Mouse (Mus musculus) adipocyte (in vitro differentiated cells): ENCODE measurements at regions not wholly inside any gene's neighbourhood (a gene's known extent, or its start where the extent isn't known, plus 50 kb on each side); places are given as distances from the start of the nearest gene placed in this dataset.

Source experiments
- DNase-seq: peaks from one replicate; pipeline ENCODE4 v3.0.0-alpha.2; 2016; ENCODE audit warnings: low spot score

DNA sequence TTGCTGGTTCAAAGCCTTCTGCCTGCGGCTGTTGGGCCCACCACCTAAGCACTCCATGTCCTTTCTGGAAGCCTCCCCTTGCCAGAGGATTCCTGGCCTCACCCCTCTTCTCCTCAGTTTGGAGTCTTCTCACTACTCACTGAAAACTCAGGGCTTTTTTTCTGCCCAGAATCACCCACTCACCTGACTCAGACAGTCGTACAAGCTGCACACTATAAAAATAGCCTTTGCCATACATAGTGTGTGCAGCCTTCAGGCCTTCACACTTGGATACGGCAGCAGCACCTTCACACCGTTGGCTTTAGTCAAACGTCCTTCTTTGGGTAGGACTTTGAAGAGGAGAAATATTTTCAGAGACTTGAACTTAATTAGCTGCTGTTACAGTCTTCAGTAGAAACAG lies 205.3 kb upstream of the Mkln1 start:
- no peak for DNase-seq

DNA sequence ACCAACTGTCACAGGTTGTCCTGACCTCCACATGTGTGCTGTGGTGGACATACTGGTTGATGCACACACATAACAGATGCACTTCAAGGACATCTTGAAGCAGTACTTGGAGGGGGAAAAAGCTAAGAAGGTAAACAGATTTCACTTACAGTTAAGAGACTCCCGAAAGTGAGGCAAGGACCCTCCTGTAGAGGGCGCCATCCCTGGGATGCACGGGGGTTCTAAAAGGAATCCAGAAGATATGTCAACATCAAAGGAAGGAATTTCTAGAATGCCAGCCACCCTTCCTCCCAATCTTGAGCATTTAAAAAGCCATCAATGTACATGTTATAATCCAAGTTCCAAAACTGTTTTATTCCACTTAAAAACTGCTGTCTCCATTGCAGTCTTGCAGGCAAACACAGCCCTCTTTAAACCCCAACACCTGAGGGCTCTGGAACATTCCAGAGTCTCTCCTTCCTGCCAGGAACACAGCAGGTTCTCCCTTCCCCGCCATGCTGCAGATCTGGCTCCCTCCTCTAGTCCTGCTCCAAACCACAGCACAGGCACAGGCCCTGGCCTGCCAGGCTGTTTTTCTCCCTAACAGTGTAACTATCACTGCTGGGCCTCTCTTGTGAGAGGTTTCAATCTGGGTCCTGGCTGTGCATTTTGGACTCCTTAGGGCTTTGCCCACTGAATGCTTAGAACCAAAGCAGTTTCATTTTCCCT lies 200.8 kb upstream of the Mkln1 start:
- DNase-seq = no peak

DNA sequence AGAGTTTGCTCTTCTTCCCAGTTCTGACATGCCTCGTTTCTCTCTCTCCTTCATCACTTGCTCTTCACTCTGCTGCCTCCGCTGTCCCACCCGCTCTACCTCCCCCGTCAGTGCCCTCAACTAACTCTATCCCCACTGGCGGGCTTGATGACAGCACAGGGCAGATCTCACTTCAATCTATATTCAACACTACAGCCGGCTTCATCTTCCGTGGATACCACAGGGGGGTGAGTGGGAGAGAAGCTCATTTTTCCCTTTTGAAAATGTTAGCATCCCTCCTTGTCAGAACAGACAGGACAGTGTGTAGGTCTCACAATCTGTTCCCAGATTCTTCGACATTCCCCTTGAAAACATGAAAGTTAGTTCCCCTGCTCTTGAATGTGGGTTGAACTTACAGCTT lies 200.2 kb upstream of the Mkln1 start:
- DNase-seq = no peak

DNA sequence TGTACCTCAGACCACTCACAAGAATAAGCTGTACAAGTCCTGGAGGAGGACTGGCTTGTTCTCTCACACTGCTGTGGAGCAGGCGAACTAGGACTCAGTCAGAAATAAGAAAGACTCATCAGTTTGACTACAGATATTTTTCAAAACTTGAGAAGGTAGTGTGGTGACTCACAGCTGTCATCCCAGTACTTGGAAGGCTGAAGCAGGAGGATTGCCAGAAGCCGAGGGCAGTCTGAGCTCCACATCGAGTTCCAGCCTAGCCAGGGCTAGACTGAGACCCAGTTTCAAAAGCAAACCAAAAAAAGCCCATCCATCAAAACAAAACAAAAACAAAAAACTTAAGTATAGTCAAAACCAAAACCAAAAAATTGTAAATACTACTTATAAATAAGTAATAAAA lies 197.8 kb upstream of the Mkln1 start:
- DNase-seq = peak; percentile 35

DNA sequence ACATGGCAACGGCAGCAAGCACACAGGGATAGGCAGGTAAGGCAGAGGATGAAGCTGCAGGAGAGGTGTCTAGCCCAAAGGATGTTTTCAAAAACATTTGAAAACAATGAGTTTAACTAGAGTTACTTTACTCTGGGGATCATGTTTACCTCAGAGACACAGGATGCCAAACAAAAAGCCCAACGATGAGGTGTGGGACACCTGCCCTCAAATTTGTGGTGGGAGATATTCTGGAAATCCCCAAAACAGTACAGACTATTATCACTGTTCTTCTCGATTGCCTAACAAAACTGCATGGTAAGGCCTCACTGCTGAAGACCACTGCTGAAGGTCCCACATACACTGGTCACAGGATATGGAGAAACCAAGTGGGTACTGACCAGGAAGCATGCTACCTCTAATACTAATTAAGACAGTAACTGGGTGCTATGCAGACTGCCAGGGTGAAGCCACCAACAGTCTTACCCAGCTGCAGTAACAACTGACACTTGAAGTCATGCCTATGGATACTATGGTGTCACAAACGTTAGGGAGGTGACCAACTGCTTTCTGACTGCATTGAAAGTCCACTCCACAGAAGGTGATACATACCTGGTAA lies 197.1 kb upstream of the Mkln1 start:
- no peak for DNase-seq

DNA sequence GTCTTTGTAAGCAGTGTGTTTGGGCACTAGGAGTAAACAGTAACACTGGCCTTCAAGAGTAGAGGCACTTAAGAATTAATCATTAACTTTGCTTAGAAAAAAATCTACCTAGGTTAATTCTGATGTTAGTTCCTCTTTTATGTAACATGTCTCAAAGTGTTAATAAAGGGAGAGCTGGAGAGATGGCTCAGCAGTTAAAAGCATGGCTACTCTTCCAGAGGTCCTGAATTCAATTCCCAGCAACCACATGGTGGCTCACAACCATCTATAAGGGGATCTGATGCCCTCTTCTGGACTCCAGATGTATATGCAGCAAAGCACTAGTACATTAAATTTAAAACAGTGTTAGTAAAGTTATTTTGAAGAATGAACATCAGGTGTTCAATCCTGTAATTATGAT lies 195.9 kb upstream of the Mkln1 start:
- DNase-seq = no peak

DNA sequence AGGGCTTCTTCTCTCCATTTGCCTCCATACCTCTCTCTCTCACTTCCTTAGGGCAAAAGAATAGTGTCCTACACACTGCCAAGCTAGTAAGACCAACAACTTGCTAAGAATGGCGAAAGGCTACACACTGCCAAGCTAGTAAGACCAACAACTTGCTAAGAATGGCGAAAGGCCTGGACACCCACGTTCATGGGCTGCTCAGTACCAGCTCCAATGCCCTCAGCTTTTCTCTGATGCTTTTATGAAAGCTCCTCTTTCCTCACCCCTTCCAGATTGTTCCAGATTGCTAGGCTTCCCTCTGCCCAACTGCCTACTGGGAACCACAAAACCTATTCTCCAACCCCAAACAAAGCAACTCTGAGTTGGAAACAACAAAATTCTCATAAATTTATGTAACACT lies 194.1 kb upstream of the Mkln1 start:
- DNase-seq = no peak

DNA sequence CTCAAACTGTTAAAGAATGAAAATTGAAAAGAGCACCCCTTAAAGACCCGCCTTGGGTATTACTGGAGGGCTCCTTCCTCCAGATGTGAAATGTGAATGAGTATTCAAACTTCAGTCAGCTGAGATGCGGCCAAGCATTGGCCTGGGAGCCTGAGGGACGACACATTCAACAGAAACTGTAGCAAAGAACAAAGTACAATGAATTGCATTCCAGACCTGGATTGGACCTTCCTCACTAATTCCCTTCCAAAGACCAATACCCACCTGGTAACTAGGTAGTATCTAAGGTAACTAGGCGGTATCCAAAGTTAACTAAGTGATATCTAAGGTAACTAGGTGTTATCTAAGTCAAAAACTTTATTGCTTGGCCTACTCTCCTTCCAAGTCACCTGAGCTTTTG lies 193.7 kb upstream of the Mkln1 start:
- no peak for DNase-seq

DNA sequence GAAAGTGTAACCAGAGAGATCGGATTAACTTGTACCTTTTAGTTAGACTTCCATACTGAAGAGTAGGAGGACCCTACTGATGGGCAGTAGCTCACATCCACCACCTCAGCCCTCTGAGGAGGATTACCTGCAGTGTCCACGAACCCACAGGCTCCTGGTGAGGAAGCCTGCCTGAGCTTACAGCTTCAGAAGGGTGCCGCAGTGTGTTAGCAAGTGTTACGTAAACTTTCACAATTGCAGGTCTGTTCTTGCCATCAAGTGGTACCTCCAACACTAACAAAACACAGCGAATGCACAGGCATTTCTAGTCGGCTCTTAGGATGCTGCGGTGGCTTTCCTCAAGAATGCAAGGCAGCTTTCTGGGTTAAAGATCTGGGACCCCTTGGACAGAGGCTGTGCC lies 192.4 kb upstream of the Mkln1 start:
- DNase-seq = no peak

DNA sequence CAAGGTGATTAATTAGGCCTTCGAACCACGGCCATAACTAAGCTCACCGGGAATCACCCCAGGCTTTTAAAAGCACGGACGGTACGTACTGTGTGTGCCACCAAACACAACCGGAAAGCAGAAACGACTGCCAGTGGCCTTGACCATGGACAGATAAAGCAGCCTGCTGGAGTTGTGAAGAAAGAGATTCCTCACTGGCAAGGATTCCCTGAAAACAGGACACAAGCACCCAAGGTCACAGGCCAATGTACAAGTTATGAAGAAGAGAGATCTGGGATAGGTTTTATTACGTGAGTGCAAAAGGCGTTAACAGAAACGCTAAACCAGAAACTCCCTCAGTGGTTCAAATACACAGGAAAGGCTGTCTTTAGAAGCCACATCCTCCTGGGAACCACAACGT lies 191.3 kb upstream of the Mkln1 start:
- DNase-seq = no peak

DNA sequence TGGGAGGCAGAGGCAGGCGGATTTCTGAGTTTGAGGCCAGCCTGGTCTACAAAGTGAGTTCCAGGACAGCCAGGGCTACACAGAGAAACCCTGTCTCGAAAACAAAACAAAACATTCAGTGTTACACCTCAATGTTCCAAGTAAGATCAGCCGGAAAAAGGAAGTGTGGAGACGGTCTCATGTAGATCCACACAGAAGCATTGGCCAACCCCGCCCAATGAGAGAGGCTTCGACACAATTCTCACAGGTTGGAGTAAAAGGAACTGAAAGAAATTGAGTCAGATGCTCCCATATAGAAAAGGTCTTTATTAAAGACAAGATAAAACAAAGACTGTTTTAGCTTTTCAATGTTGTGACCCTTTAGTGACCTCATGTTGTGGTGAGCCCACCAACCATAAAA lies 190.3 kb upstream of the Mkln1 start:
- DNase-seq = no peak

DNA sequence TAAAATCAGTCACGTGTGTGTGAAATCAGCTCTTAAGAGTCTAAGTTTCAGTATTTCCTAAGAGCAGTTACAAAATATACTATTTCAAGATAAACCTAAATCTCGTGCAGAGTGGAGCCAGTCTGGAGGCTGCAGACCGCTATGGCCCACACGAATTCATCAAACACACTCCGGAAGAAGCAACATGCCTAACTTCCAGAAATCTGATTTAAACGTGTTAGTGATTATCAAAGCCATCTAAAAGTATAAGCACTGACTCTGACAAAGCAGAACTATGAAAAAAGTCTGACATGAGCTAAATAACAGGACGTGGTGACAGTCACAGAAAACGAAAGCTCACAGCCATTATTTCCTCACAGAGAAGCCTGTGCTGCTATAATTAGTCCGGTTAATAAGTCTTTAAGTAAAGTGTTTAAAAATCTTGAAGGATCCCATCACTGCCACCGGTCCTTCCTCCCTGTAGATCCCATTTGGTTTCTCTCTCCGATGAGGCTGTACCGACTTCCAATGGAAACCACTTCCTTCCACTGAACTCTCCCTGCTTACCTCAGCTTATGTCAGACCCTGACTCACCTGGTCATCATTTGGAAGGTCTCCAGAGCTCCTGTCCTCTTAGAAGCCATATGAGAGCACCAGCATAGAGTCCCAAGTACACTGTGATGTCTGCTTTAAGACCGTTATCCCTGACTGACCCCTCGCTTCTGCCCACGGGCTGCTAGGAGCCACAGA lies 189.0 kb upstream of the Mkln1 start:
- no peak for DNase-seq

DNA sequence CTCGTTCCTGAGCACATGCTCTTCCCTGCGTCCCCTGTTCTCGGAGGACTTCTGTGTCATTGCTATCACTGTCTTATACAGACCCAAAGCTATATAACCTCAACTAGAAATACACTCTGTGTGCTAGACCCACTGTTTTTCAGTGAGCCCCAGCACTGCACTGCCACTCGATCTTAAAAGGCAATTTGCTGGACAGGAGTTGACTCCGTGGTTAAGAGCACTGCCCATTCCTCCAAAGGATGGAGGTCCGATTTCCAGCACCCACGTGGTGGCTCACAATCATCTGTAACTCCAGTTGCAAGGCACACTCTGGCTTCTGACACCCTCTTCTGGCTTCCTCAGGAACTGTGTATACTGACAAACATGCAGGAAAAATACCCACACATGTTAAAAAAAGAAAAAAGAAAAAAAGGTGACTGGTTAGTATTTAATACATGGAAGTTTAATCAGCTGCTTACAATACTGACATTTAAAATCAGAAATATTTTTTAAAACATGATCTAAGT lies 188.3 kb upstream of the Mkln1 start:
- no peak for DNase-seq

DNA sequence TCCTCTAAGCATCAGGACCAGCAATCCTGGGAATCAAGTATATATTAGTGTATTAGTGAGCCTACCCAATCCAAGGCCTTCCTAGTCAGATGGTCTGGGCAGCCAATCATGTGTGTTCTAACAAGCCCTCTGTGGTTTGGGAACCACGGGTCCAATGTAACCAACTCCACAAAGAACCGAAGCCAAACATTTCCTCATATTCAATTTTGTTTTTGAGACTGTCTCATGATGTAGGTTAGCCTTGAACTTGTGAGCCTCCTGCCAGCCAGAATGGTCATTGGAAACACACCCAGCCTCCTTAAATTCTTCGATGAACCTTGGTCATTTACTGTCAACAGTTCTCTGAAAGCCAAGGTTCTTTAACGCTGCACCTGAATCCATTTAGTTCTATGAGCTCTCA lies 187.4 kb upstream of the Mkln1 start:
- no peak for DNase-seq

DNA sequence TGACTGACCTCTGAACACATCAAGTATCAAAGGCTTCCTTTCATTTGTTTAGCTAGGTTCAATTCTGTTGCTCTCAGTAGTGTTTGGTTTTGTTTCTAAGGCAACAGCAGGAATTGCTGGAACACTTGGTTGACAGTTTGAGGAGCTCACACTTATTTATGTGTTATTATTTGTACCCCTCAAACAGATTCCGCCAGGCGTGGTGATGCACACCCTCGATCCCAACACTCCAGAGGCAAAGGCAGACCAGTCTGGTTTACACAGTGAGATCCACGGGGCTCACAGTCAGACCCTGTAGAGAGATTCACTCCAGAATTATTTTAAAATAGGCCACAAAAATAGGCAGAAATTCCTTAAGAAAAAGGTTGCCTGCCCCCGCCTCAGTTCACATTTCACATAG lies 186.9 kb upstream of the Mkln1 start:
- no peak for DNase-seq

DNA sequence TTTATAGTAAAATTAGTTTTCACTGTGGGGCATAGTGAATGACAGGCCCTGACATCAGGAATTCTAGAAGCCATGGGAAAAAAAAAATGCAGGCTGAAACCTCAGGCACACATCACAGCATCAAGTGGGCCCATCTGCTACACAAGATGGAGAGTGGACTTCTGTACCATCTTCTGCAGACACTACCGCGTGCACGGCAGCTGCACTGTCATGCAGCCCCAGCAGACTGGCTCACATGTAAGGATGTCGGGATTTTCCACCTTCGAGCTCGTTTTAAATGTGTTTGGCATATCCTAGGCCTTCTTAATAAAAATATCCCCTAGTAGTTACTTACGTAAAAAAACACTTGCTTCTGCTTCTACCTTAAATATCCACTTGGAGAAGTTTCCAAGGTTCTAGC lies 186.5 kb upstream of the Mkln1 start:
- DNase-seq = no peak

DNA sequence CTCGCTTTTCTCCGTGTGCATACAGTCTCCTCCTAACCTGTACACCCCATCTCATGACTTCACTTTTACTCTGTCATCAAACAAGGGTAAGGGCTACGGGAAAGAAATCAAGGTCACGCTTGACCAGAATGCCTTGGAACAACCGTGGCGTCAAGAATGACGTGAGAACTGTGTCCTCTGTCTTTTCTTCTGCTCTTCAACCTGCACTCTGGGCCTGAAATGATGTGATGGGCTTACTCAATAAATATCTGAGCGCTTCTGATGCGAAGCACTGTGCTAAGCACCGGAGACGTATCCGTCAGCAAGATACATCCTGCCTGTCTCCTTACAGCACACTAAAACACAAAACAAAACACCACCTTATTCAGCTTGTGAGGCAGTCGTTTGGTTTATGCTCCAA lies 185.8 kb upstream of the Mkln1 start:
- DNase-seq = no peak

DNA sequence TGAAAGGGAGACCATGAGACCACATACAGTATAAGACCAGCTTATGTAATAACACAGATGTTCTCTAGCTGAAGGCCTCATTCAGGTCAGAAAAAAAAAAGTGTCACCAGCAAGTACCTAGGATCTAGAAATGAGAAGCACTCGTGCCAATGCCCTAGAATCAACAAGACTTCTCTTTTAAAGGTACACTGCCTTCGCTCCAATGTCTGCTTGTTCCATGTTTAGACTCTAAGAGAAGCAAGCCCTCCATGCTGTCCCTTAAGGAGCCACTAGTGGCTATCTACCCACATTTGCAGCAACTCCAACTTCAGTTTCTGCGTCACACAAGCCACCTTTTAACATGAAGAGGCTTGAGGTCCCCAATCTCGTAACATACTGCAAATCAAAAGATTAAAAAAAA lies 185.4 kb upstream of the Mkln1 start:
- no peak for DNase-seq

DNA sequence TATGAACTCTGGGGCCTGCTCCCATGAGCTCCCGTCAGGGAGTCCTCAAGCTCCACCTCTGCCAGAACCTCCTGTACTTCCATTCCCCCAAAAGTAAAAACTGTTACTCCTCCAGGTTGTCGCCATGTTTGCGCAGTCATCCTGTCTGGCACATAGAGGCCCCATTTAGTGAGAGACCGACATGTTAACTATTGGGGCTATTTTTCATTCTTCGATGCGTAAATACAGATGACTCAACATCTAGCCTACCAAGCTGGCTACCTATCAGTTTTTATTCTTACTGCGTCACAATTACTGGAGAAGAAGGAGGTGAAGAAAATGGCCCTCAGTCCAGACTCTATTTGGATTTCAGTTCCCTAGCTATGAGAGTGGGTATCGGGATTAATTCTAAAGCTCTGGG lies 182.9 kb upstream of the Mkln1 start:
- DNase-seq = peak; percentile 39

DNA sequence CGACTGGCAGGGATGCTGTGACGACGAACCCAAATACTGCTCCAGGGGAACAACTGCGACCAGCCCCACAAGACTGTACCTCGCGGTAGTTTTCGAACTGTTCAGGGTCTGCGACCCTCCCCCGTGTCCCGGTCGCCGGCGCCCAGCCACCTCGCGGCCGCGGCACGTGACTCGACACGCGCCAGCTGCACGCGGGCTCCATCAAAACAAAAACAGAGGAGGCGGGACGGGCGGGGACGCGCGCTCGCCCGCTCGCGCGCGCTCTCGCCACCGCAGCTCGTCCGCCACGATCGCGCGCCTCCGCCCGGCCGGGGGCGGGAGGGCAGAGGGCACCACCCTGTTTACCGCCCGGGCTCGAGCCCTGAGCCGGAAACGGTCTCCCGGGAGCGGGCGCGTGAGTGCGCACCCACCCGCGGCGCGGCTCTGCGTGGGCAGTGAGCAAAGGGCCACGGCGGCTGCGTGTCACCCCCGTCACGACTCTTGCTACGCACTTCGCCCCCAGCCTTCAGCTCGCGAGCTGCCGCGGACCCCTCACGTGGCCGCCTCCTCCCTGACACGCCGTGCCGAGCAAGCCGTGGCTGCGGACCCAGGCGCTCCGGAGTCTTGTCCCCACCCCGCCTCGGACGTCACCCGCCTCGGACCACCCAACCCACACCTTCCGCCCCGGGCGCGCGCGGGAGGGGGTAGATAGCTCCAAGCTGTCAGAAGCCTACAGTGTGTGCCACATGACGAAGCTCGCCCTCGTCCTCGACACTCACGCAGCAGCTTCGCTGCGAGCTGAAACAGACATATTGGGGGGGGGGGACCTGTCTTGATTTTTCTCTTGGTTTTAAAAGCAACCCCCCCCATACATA lies 182.1 kb upstream of the Mkln1 start:
- DNase-seq = peak; percentile 90

DNA sequence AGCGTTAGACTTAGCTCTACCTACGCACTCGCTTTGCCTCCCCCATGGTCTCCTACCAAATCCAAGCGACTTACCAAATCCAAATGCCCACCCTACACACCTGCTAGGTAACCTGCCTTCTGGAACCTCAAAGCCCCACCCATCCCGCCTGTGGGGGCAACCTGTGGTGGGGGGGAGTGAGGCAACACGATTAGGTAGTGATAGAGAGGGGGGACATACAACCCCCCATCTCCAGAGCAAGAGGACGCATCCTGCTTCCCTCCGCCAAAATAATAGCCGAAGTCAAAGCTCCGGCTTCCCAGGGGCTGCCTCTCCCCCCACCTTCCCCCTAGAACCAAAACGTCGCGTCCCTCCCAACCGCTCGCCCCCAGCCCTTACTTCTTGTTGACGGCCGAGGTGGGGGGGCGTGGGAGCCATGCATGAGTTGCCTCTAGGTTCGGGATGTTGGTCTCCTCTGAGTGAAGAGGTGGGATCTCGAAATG lies 181.4 kb upstream of the Mkln1 start:
- DNase-seq = no peak

DNA sequence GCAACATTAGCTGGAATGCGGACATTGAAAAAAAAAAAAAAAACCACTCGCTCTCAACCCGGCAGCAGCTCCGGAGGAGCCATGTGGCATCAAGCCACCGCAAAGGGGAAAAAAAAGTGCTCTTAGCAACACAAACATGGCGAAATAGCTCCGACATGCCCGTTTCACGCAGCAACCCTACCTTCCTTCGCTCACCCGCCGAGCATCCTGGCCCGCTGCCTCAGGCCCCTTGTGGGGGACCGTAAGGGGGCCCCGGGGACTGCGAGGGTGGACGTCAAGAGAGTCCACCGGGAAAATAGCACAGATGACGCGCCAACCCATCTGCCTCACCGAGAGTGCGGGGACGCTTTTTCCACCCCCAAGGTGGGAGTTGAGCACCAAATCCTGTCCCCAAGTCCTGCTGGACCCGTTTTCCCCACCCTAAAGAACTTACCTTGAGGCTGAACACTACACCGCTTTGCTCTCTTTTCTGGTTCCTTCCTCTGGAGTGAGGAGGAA lies 180.8 kb upstream of the Mkln1 start:
- DNase-seq = peak; percentile 94
